Mouse (Mus musculus): ENCODE measurements at regions not wholly inside any gene's neighbourhood (a gene's known extent, or its start where the extent isn't known, plus 50 kb on each side); places are given as distances from the start of the nearest gene placed in this dataset.

GRCm38 (mm10) chr8:6813816-6814215 lies 1708.7 kb upstream of the Slc10a2 start:
- TF ChIP-seq CTCF (IDR thresholded peaks at IDR 0.05; ENCODE audit: borderline replicate concordance, insufficient read depth, low read depth, low read length): no peak
- TF ChIP-seq POLR2A (IDR thresholded peaks at IDR 0.05; ENCODE audit: borderline replicate concordance, insufficient read depth, low read length): no peak
- Histone ChIP-seq H3K27me3 (ENCODE audit: control insufficient read depth, insufficient read depth, low read length) (no peaks in the 10 kb centered on the region), H3K27ac (ENCODE audit: insufficient read depth, low read length) (no peak overlapping the region), H3K4me3 (replicated peaks; ENCODE audit: insufficient read depth, low read depth, low read length) (no peak overlapping the region), H3K4me1 (ENCODE audit: control insufficient read depth, insufficient read depth, low read length) (no peaks in the 10 kb centered on the region)
- DNase-seq: no peak
- whole genome bisulfite sequencing: 78% methylated on average over 3 of the region's 3 CpGs

GRCm38 (mm10) chr8:6807116-6807515 lies 1702.0 kb upstream of the Slc10a2 start:
- Histone ChIP-seq H3K27me3 (ENCODE audit: control insufficient read depth, insufficient read depth, low read length) (no peaks in the 10 kb centered on the region), H3K27ac (ENCODE audit: insufficient read depth, low read length) (no peak overlapping the region), H3K4me3 (replicated peaks; ENCODE audit: insufficient read depth, low read depth, low read length) (no peak overlapping the region), H3K4me1 (ENCODE audit: control insufficient read depth, insufficient read depth, low read length) (no peaks in the 10 kb centered on the region)
- TF ChIP-seq POLR2A (IDR thresholded peaks at IDR 0.05; ENCODE audit: borderline replicate concordance, insufficient read depth, low read length): no peak
- DNase-seq: no peak
- WGBS: 59% methylated on average over 2 of the region's 2 CpGs

GRCm38 (mm10) chr8:6803199-6803598 lies 1698.0 kb upstream of the Slc10a2 start:
- WGBS: 76% methylated on average over 1 of the region's 1 CpGs
- no peak for TF ChIP-seq POLR2A (IDR thresholded peaks at IDR 0.05; ENCODE audit: borderline replicate concordance, insufficient read depth, low read length)
- TF ChIP-seq CTCF (IDR thresholded peaks at IDR 0.05; ENCODE audit: borderline replicate concordance, insufficient read depth, low read depth, low read length): no peak
- H3K4me3 ChIP-seq (replicated peaks; ENCODE audit: insufficient read depth, low read depth, low read length): no peak overlapping the region

GRCm38 (mm10) chr8:6801076-6801475 lies 1695.9 kb upstream of the Slc10a2 start:
- H3K4me3 ChIP-seq (replicated peaks; ENCODE audit: insufficient read depth, low read depth, low read length): no peak overlapping the region
- H3K27ac ChIP-seq (ENCODE audit: insufficient read depth, low read length): no peak overlapping the region
- no peaks in the 10 kb centered on the region for H3K4me1 ChIP-seq (ENCODE audit: control insufficient read depth, insufficient read depth, low read length)
- no peaks in the 10 kb centered on the region for H3K27me3 ChIP-seq (ENCODE audit: control insufficient read depth, insufficient read depth, low read length)
- DNase-seq: no peak
- TF ChIP-seq CTCF (IDR thresholded peaks at IDR 0.05; ENCODE audit: borderline replicate concordance, insufficient read depth, low read depth, low read length): no peak

More at GRCm38 (mm10) chr8:6803199-6803598, 1698.0 kb upstream of the Slc10a2 start:
- Histone ChIP-seq H3K4me1 (ENCODE audit: control insufficient read depth, insufficient read depth, low read length) (no peaks in the 10 kb centered on the region), H3K27me3 (ENCODE audit: control insufficient read depth, insufficient read depth, low read length) (no peaks in the 10 kb centered on the region), H3K27ac (ENCODE audit: insufficient read depth, low read length) (no peak overlapping the region)
- no peak for DNase-seq

GRCm38 (mm10) chr8:6789096-6789495 lies 1683.9 kb upstream of the Slc10a2 start:
- Histone ChIP-seq H3K4me3 (replicated peaks; ENCODE audit: insufficient read depth, low read depth, low read length) (no peak overlapping the region), H3K27me3 (ENCODE audit: control insufficient read depth, insufficient read depth, low read length) (no peaks in the 10 kb centered on the region), H3K27ac (ENCODE audit: insufficient read depth, low read length) (no peak overlapping the region), H3K4me1 (ENCODE audit: control insufficient read depth, insufficient read depth, low read length) (no peaks in the 10 kb centered on the region)
- 65% methylated on average over 1 of the region's 1 CpGs for WGBS
- DNase-seq: no peak
- TF ChIP-seq POLR2A (IDR thresholded peaks at IDR 0.05; ENCODE audit: borderline replicate concordance, insufficient read depth, low read length) (no peak), CTCF (IDR thresholded peaks at IDR 0.05; ENCODE audit: borderline replicate concordance, insufficient read depth, low read depth, low read length) (no peak)

GRCm38 (mm10) chr8:6780983-6781382 lies 1675.8 kb upstream of the Slc10a2 start:
- no peak overlapping the region for H3K4me3 ChIP-seq (replicated peaks; ENCODE audit: insufficient read depth, low read depth, low read length)
- TF ChIP-seq CTCF (IDR thresholded peaks at IDR 0.05; ENCODE audit: borderline replicate concordance, insufficient read depth, low read depth, low read length) (no peak), POLR2A (IDR thresholded peaks at IDR 0.05; ENCODE audit: borderline replicate concordance, insufficient read depth, low read length) (no peak)
- DNase-seq: no peak
- H3K4me1 ChIP-seq (ENCODE audit: control insufficient read depth, insufficient read depth, low read length): no peaks in the 10 kb centered on the region
- no peak overlapping the region for H3K27ac ChIP-seq (ENCODE audit: insufficient read depth, low read length)
- H3K27me3 ChIP-seq (ENCODE audit: control insufficient read depth, insufficient read depth, low read length): no peaks in the 10 kb centered on the region

GRCm38 (mm10) chr8:6775103-6775502 lies 1670.0 kb upstream of the Slc10a2 start:
- TF ChIP-seq POLR2A (IDR thresholded peaks at IDR 0.05; ENCODE audit: borderline replicate concordance, insufficient read depth, low read length): no peak
- TF ChIP-seq CTCF (IDR thresholded peaks at IDR 0.05; ENCODE audit: borderline replicate concordance, insufficient read depth, low read depth, low read length): no peak
- no peak overlapping the region for H3K27ac ChIP-seq (ENCODE audit: insufficient read depth, low read length)
- WGBS: 87% methylated on average over 3 of the region's 3 CpGs
- no peaks in the 10 kb centered on the region for H3K27me3 ChIP-seq (ENCODE audit: control insufficient read depth, insufficient read depth, low read length)
- no peaks in the 10 kb centered on the region for H3K4me1 ChIP-seq (ENCODE audit: control insufficient read depth, insufficient read depth, low read length)
- no peak for DNase-seq
- H3K4me3 ChIP-seq (replicated peaks; ENCODE audit: insufficient read depth, low read depth, low read length): no peak overlapping the region

GRCm38 (mm10) chr8:6729571-6729970 lies 1624.4 kb upstream of the Slc10a2 start:
- TF ChIP-seq POLR2A (IDR thresholded peaks at IDR 0.05; ENCODE audit: borderline replicate concordance, insufficient read depth, low read length): no peak
- TF ChIP-seq CTCF (IDR thresholded peaks at IDR 0.05; ENCODE audit: borderline replicate concordance, insufficient read depth, low read depth, low read length): no peak
- no peaks in the 10 kb centered on the region for H3K4me1 ChIP-seq (ENCODE audit: control insufficient read depth, insufficient read depth, low read length)
- no peak overlapping the region for H3K4me3 ChIP-seq (replicated peaks; ENCODE audit: insufficient read depth, low read depth, low read length)
- H3K27ac ChIP-seq (ENCODE audit: insufficient read depth, low read length): no peak overlapping the region
- 78% methylated on average over 3 of the region's 3 CpGs for WGBS
- no peak for DNase-seq
- H3K27me3 ChIP-seq (ENCODE audit: control insufficient read depth, insufficient read depth, low read length): no peaks in the 10 kb centered on the region
